Mouse (Mus musculus) heart, embryonic 15.5 days (tissue): ENCODE data around the gene Rpl23a. TPM values are rescaled to one million over a fixed set of nuclear protein-coding genes. Genes with fewer than 3 reads are reported as not detected.
"Not testable (repeated sequence)": the region's sequence is repeated elsewhere in the genome, so short reads cannot be mapped to it uniquely, and the experiment has no call there.

ENCODE experiments used
- ATAC-seq: fragments of 200-750 bp; cut with Nextera tagmentation; replicated peaks from 2 replicates; pipeline ENCODE4 v1.8.0; 2017; ENCODE audit warnings: low read depth, moderate TSS enrichment; ENCODE audit not compliant: insufficient number of reproducible peaks, insufficient read depth, low FRiP score
- H3K27ac ChIP-seq: fragments of 300-500 bp; sonication (generic); 2 replicates; pipeline ENCODE4 v1.5.1; 2015; ENCODE audit warnings: mild to moderate bottlenecking, inconsistent platforms
- H3K27me3 ChIP-seq: fragments of 300-500 bp; sonication (generic); 2 replicates; pipeline ENCODE4 v1.6.1; 2015; ENCODE audit warnings: inconsistent platforms
- H3K36me3 ChIP-seq: fragments of 300-500 bp; sonication (generic); 2 replicates; pipeline ENCODE4 v1.6.1; 2015; ENCODE audit warnings: mild to moderate bottlenecking, inconsistent platforms
- H3K4me1 ChIP-seq: fragments of 300-500 bp; sonication (generic); replicated peaks from 2 replicates; pipeline ENCODE4 v1.6.1; 2015; ENCODE audit warnings: inconsistent platforms
- H3K4me2 ChIP-seq: fragments of 300-500 bp; sonication (generic); 2 replicates; pipeline ENCODE4 v1.6.1; 2015; ENCODE audit warnings: inconsistent platforms, mild to moderate bottlenecking, moderate library complexity
- H3K4me3 ChIP-seq: fragments of 300-500 bp; sonication (generic); 2 replicates; pipeline ENCODE4 v1.5.1; 2015; ENCODE audit warnings: mild to moderate bottlenecking, inconsistent platforms
- H3K9ac ChIP-seq: fragments of 300-500 bp; sonication (generic); 2 replicates; pipeline ENCODE4 v1.6.1; 2015; ENCODE audit warnings: mild to moderate bottlenecking, inconsistent platforms
- H3K9me3 ChIP-seq: fragments of 300-500 bp; sonication (generic); replicated peaks from 2 replicates; pipeline ENCODE4 v1.6.1; 2016; ENCODE audit warnings: inconsistent platforms
- WGBS: fragments of 180-500 bp; shearing (Covaris S2); methylation state at CpG from one replicate; pipeline ENCODE4 v1.1.7; 2015; ENCODE audit warnings: mixed read lengths; 5-methylcytosine and 5-hydroxymethylcytosine counted together
- microRNA-seq: library from miRNA; unstranded; fragments of <30 nt; microRNA quantifications from one replicate; pipeline ENCODE4, GENCODE M21; 2016
- polyA plus RNA-seq: library from polyadenylated mRNA; unstranded; fragments of >200 nt; fragmentation: Nextera tagmentation; extraction: Ambion mirVana; gene quantifications from 2 replicates; pipeline ENCODE4 v1.2.1, GENCODE M21; 2015

The Rpl23a gene
- polyA plus RNA-seq, 1 experiment from 2014 or later = 816 TPM

GRCm38 (mm10) chr11:78135314-78135713 is 48.1 kb downstream of the Rpl23a start:
- not testable (repeated sequence) for H3K27me3 ChIP-seq, ATAC-seq

GRCm38 (mm10) chr11:78134344-78134743 is 49.0 kb downstream of the Rpl23a start:
- H3K9me3 ChIP-seq = no peaks in the 10 kb centered on the region
- H3K9ac ChIP-seq = no peak overlapping the region
- 78% methylated on average over 3 of the region's 3 CpGs for WGBS
- H3K4me1 ChIP-seq = peaks cover 19% of the 10 kb centered on the region
- H3K27ac ChIP-seq = no peak overlapping the region
- ATAC-seq = no peak
- no peaks in the 10 kb centered on the region for H3K36me3 ChIP-seq
- H3K4me3 ChIP-seq = no peak overlapping the region
- no peak overlapping the region for H3K4me2 ChIP-seq
- H3K27me3 ChIP-seq = no peaks in the 10 kb centered on the region

More at GRCm38 (mm10) chr11:78135314-78135713, 48.1 kb downstream of the Rpl23a start:
- H3K4me3 ChIP-seq, H3K27ac ChIP-seq, H3K9ac ChIP-seq, H3K9me3 ChIP-seq, H3K36me3 ChIP-seq, H3K4me2 ChIP-seq: not testable (repeated sequence)
- WGBS = 84% methylated on average over 7 of the region's 7 CpGs
- peaks cover 21% of the 10 kb centered on the region for H3K4me1 ChIP-seq

- no peaks in the 10 kb centered on the region for H3K9me3 ChIP-seq
- no peak overlapping the region for H3K4me2 ChIP-seq
- no peak overlapping the region for H3K27ac ChIP-seq
- no peak for ATAC-seq
- no peaks in the 10 kb centered on the region for H3K27me3 ChIP-seq
- no peak overlapping the region for H3K4me3 ChIP-seq
- peaks cover 23% of the 10 kb centered on the region for H3K4me1 ChIP-seq
- no peak overlapping the region for H3K9ac ChIP-seq
- WGBS = 91% methylated on average over 6 of the region's 6 CpGs
- no peaks in the 10 kb centered on the region for H3K36me3 ChIP-seq
These were observed 49.5 kb downstream of the Rpl23a start for GRCm38 (mm10) chr11:78133915-78134314.

Small RNA genes lying within 50 kb of the gene (microRNA-seq; reads per million reads assigned to microRNA genes)
- not detected for gene Mir7653

Other genes with a start within 250 kb of the Rpl23a start
- gene Phf12, start 200.8 kb downstream of the Rpl23a start, polyA plus RNA-seq = 9.6 and 12.8 TPM in 2 replicates
- gene Dhrs13, start 151.3 kb downstream of the Rpl23a start, polyA plus RNA-seq = 10.7 and 14.0 TPM in 2 replicates
- gene Flot2, start 145.7 kb downstream of the Rpl23a start, polyA plus RNA-seq = 85.8 and 100 TPM in 2 replicates
- gene Eral1, start 103.2 kb downstream of the Rpl23a start, polyA plus RNA-seq = 21.1 and 24.5 TPM in 2 replicates
- gene Fam222b, start 88.9 kb downstream of the Rpl23a start, polyA plus RNA-seq = 14.1 and 16.2 TPM in 2 replicates
- gene Traf4, start 18.0 kb downstream of the Rpl23a start, polyA plus RNA-seq = 30.8 and 42.8 TPM in 2 replicates
- 12.4 and 17.3 TPM in 2 replicates for gene Nek8, start 6.9 kb downstream of the Rpl23a start, polyA plus RNA-seq
- 13.5 and 14.2 TPM in 2 replicates for gene Tlcd1, start 6.9 kb downstream of the Rpl23a start, polyA plus RNA-seq
- gene Rab34, start 4.8 kb upstream of the Rpl23a start, polyA plus RNA-seq = 54.5 and 72.1 TPM in 2 replicates
- gene Proca1, start 9.8 kb upstream of the Rpl23a start, polyA plus RNA-seq = 2.9 and 3.0 TPM in 2 replicates
- 52.5 and 59.4 TPM in 2 replicates for gene Sdf2, start 62.2 kb upstream of the Rpl23a start, polyA plus RNA-seq
- 12.9 and 18.6 TPM in 2 replicates for gene Supt6, start 62.4 kb upstream of the Rpl23a start, polyA plus RNA-seq
- 63.9 and 71.9 TPM in 2 replicates for gene 2610507B11Rik, start 78.2 kb upstream of the Rpl23a start, polyA plus RNA-seq
- 0.23 and 0.38 TPM in 2 replicates for gene BC030499, start 107.3 kb upstream of the Rpl23a start, polyA plus RNA-seq
- 21.6 and 30.9 TPM in 2 replicates for gene Spag5, start 117.9 kb upstream of the Rpl23a start, polyA plus RNA-seq
- gene Aldoc, start 139.4 kb upstream of the Rpl23a start, polyA plus RNA-seq = 20.6 and 28.6 TPM in 2 replicates
- gene Pigs, start 144.8 kb upstream of the Rpl23a start, polyA plus RNA-seq = 46.1 and 62.4 TPM in 2 replicates
- 31.0 and 43.3 TPM in 2 replicates for gene Unc119, start 159.9 kb upstream of the Rpl23a start, polyA plus RNA-seq
- 0.78 and 8.9 TPM in 2 replicates for gene Foxn1, start 203.0 kb upstream of the Rpl23a start, polyA plus RNA-seq
- gene Slc13a2, start 238.6 kb upstream of the Rpl23a start, polyA plus RNA-seq = 0.08 TPM in 1 of 2 replicates, not detected in the other